Mouse (Mus musculus): ENCODE results near the gene Olfr139.

Gene Olfr139

GRCm38 (mm10) chr11:74056451-74056850 lies at the start of gene Olfr139, which contains the start of gene Olfr399:
Gene Olfr139 (minus strand): TSS chr11:74056551.
Gene Olfr399 (minus strand): TSS chr11:74056615.
- no peak for DNase-seq (ENCODE audit: low read depth, low spot score)

DNA sequence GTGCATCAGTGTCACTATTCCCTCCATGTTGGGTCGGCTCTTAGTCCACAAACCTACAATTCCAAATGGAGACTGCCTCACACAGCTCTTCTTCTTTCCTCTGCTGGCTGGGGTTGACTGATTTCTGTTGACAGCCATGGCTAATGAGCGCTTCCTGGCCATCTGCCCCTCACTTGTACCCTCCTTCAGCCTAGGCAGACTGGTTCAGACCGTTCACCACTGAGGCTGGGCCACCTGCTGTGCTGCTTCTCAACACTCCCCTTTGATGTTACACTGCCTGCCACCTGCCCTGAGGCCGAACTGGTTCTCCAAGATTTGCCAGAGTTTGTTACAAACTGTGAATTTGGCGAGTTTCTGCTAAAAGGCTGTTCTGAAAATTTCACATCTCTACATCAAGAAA lies 48.7 kb upstream of the Olfr139 start:
- no peak for DNase-seq (ENCODE audit: low read depth, low spot score)

- DNase-seq (ENCODE audit: low read depth, low spot score), result no peak
Measured at GRCm38 (mm10) chr11:74101507-74101906, 45.2 kb upstream of the Olfr139 start.

- no peak for DNase-seq (ENCODE audit: low read depth, low spot score)
Measured at GRCm38 (mm10) chr11:74100724-74101123, 44.4 kb upstream of the Olfr139 start.

GRCm38 (mm10) chr11:74069655-74070054 lies 13.3 kb upstream of the Olfr139 start, which contains the start of gene Zfp616:
Gene Zfp616 (plus strand): TSS chr11:74069955.
- no peak for DNase-seq (ENCODE audit: low read depth, low spot score)

DNA sequence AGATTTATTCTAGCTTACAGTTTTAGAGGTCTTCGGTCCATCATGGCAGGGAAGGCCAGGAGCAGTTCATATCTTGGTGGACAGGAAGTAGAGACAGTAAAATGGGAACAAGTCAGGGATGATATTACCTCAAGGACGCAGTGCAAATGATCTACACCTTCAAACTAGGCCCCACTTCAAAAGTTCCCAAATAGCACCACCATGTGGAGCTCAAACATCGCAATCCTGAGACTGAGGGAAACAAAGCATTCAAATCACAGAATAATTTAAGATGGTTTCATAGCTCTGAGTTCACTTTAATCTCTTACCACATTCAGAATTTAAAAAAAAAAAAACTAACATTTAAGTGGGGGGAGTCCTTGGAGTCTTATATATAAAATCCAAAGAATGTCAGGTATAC lies 5.0 kb downstream of the Olfr139 start:
- DNase-seq (ENCODE audit: low read depth, low spot score), result no peak

All from embryo, embryonic 11.5 days (tissue).